Mouse (Mus musculus) G1E (cell line): ENCODE data around the gene Clgn.

ENCODE experiments used
- CTCF ChIP-seq: IDR thresholded peaks from 2 replicates; pipeline ENCODE4 v1.5.1; 2012; ENCODE audit warnings: low read depth, low read length, inconsistent platforms, mixed read lengths
- GATA1 ChIP-seq: IDR thresholded peaks from 2 replicates; pipeline ENCODE4 v1.6.1; 2012; ENCODE audit warnings: borderline replicate concordance, low read length, inconsistent platforms, mixed read lengths
- POLR2AphosphoS5 ChIP-seq: IDR thresholded peaks from 2 replicates; pipeline ENCODE4 v1.6.1; 2012; ENCODE audit warnings: low read depth, low read length, inconsistent platforms; ENCODE audit not compliant: insufficient replicate concordance
- TAL1 ChIP-seq: conservative IDR thresholded peaks from 2 replicates; pipeline ENCODE4 v1.6.1; 2012; ENCODE audit warnings: low read depth, low read length, inconsistent platforms, mixed read lengths

- no peak for TF ChIP-seq CTCF
- TF ChIP-seq TAL1 = no peak
- TF ChIP-seq GATA1 = no peak
- no peak for TF ChIP-seq POLR2AphosphoS5
Observed at GRCm38 (mm10) chr8:83449960-83450359, 60.3 kb downstream of the Clgn start.
